Mouse (Mus musculus) liver, adult 2 months (tissue): ENCODE measurements at regions not wholly inside any gene's neighbourhood (a gene's known extent, or its start where the extent isn't known, plus 50 kb on each side); places are given as distances from the start of the nearest gene placed in this dataset.

Experiments used
- DNase-seq: peaks from one replicate; pipeline ENCODE4 v3.0.0-alpha.2; 2011; ENCODE audit warnings: low read depth, low spot score; ENCODE audit errors: extremely low read depth
- H3K27ac ChIP-seq: fragments of 200-500 bp; replicated peaks from 2 replicates; pipeline ENCODE4 v1.5.1; 2012; ENCODE audit warnings: low read depth, mild to moderate bottlenecking, control low read depth, inconsistent platforms, low read length; ENCODE audit not compliant: insufficient read depth
- H3K27me3 ChIP-seq: fragments of 200-500 bp; 2 replicates; pipeline ENCODE4 v1.6.1; 2012; ENCODE audit warnings: mild to moderate bottlenecking, moderate library complexity, low read length, inconsistent platforms; ENCODE audit not compliant: control insufficient read depth, insufficient read depth
- H3K36me3 ChIP-seq: fragments of 200-500 bp; 2 replicates; pipeline ENCODE4 v1.6.1; 2012; ENCODE audit warnings: low read length, inconsistent platforms; ENCODE audit not compliant: control insufficient read depth, insufficient read depth
- H3K4me1 ChIP-seq: fragments of 200-500 bp; 2 replicates; pipeline ENCODE4 v1.6.1; 2011; ENCODE audit warnings: low read length; ENCODE audit not compliant: control insufficient read depth, insufficient read depth
- H3K4me3 ChIP-seq: fragments of 200-500 bp; 2 replicates; pipeline ENCODE4 v1.5.1; 2011; ENCODE audit warnings: low read depth, mild to moderate bottlenecking, control low read depth, low read length, moderate library complexity; ENCODE audit not compliant: insufficient read depth
- H3K79me2 ChIP-seq: fragments of 200-500 bp; 2 replicates; pipeline ENCODE4 v1.6.1; 2012; ENCODE audit warnings: inconsistent platforms, mild to moderate bottlenecking, low read length, moderate library complexity; ENCODE audit not compliant: control insufficient read depth, insufficient read depth
- H3K9ac ChIP-seq: fragments of 200-500 bp; 2 replicates; pipeline ENCODE4 v1.6.1; 2012; ENCODE audit warnings: low read depth, mild to moderate bottlenecking, control low read depth, inconsistent platforms, low read length
- CTCF ChIP-seq: fragments of 200-500 bp; IDR thresholded peaks from 2 replicates; pipeline ENCODE4 v1.5.1; 2011; ENCODE audit warnings: low read depth, low read length, control low read depth
- POLR2A ChIP-seq: fragments of 200-500 bp; IDR thresholded peaks from 2 replicates; pipeline ENCODE4 v1.6.1; 2011; ENCODE audit warnings: low read length, control low read depth; ENCODE audit not compliant: insufficient read depth; ENCODE audit errors: extremely low read depth
- WGBS: fragments of 180-500 bp; shearing (Covaris S2); methylation state at CpG from one replicate; pipeline ENCODE4 v1.1.7; 2018; 5-methylcytosine and 5-hydroxymethylcytosine counted together

DNA sequence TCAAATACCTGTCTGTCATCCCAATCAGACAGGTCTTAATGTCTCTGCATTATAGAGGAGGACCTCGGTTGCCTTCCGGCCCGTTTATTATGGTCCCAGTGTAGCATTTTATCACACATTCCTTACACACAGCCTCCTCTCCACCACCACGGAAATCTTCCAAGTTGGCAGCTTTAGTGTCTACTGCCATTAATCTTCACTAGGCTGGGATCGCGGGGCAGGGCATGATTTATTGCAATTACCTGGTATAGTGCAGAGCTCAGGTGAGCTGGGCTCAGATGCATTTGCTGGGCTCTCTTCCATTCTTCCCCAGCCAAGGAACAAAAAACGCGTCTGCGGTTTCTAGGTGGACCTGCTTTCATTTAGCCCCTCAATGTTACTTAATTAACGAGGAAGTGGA is 344.7 kb upstream of the Fam92a start:
- H3K27ac ChIP-seq = no peak overlapping the region

DNA sequence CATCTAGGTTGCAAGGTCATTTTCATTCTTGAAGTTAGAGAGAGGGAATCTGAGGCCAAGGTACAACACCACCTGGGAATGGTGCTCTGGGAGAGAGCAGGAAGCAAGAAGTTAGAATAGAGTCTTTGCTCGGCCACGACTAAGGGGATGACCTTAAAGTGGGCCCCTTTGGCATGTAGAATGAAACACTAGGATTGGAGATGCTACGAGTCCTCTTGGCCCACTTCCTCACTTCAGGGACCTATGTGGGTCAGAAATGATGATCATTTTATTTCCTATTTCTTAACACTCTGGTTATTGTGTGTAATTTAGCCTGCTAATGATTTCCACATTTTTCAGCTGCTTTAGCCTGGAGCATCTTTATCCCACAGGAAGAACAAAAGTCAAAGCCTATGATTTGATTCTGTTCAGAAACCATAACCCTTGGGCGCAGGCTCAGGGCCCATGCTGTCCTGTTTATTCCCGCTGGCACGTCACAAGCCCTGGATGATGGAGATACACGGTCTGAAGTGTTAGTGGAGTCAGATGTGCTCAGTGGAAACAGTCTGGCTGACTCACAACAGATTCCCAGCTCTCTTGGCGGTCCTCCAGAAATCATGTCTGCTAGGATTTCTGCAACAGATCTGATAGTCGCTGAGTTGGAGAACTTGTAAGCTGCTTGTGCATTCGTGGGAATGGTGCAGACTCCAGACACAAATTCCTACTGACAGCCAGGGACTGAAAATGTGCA is 340.0 kb upstream of the Fam92a start:
- H3K36me3 ChIP-seq = no peaks in the 10 kb centered on the region
- no peak overlapping the region for H3K4me3 ChIP-seq
- DNase-seq = no peak
- 72% methylated on average over 10 of the region's 10 CpGs for WGBS
- no peak overlapping the region for H3K9ac ChIP-seq
- H3K79me2 ChIP-seq = no peaks in the 10 kb centered on the region
- no peaks in the 10 kb centered on the region for H3K27me3 ChIP-seq
- H3K4me1 ChIP-seq = no peaks in the 10 kb centered on the region
- no peak overlapping the region for H3K27ac ChIP-seq
- TF ChIP-seq POLR2A (no peak), CTCF (no peak)

More for the DNA sequence above, 344.7 kb upstream of the Fam92a start:
- no peaks in the 10 kb centered on the region for H3K79me2 ChIP-seq
- H3K4me1 ChIP-seq = no peaks in the 10 kb centered on the region
- no peaks in the 10 kb centered on the region for H3K27me3 ChIP-seq
- no peak for DNase-seq
- H3K4me3 ChIP-seq = no peak overlapping the region
- no peak overlapping the region for H3K9ac ChIP-seq
- WGBS = 86% methylated on average over 10 of the region's 10 CpGs
- TF ChIP-seq CTCF = no peak
- TF ChIP-seq POLR2A = no peak
- no peaks in the 10 kb centered on the region for H3K36me3 ChIP-seq

GRCm38 (mm10) chr4:12506851-12507551 is 335.2 kb upstream of the Fam92a start:
- 47% methylated on average over 8 of the region's 8 CpGs for WGBS
- no peaks in the 10 kb centered on the region for H3K79me2 ChIP-seq
- no peak for TF ChIP-seq POLR2A
- H3K4me1 ChIP-seq = no peaks in the 10 kb centered on the region
- no peak overlapping the region for H3K4me3 ChIP-seq
- H3K36me3 ChIP-seq = no peaks in the 10 kb centered on the region
- H3K27me3 ChIP-seq = no peaks in the 10 kb centered on the region
- no peak for DNase-seq
- no peak overlapping the region for H3K27ac ChIP-seq
- no peak overlapping the region for H3K9ac ChIP-seq

DNA sequence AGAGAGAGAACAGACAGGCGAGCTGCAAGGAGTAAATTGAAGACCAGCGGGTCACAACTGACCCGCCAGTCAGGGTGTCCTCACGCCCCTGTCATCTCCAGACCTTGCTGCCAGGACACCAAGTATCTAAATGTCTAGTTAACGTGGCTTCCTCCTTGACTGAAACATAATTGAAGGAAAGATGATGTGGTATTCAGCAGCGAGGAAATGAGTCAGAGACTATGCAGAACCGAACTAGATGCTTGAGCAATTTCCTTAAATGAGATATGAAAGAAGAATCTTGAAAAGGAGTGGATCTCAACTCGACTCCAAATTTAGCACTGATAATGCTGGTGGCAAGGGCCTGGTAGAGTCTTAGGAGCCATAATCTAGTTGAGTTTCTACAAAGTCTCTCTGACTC is 329.3 kb upstream of the Fam92a start:
- no peak overlapping the region for H3K27ac ChIP-seq
- H3K4me1 ChIP-seq = no peaks in the 10 kb centered on the region
- H3K36me3 ChIP-seq = no peaks in the 10 kb centered on the region
- no peak overlapping the region for H3K9ac ChIP-seq
- DNase-seq = peak; percentile 33
- 65% methylated on average over 8 of the region's 8 CpGs for WGBS
- H3K27me3 ChIP-seq = no peaks in the 10 kb centered on the region
- no peak overlapping the region for H3K4me3 ChIP-seq
- no peak for TF ChIP-seq CTCF
- no peak for TF ChIP-seq POLR2A
- no peaks in the 10 kb centered on the region for H3K79me2 ChIP-seq

DNA sequence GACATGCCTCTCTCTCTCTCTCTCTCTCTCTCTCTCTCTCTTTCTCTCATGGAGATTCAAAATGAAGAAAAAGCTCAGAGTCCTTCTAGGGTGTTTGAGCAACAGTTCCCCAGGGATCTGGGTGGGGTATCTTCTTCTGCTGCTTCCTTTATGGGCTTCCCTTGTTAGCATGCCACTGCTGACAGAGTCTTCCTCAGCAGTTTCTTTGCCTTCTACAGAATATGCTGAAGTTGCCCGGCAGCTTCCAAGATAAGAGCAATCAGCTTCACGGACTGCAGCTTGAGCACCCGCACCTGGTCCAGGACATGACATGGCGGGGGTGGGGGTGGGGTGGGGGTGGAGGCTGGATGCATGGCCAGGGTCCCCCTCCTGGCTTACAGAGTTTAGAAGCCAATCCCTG is 326.6 kb upstream of the Fam92a start:
- 50% methylated on average over 4 of the region's 4 CpGs for WGBS
- no peak overlapping the region for H3K9ac ChIP-seq
- H3K4me1 ChIP-seq = no peaks in the 10 kb centered on the region
- no peak overlapping the region for H3K27ac ChIP-seq
- H3K4me3 ChIP-seq = no peak overlapping the region
- no peak for TF ChIP-seq POLR2A
- TF ChIP-seq CTCF = no peak
- peak; percentile 7 for DNase-seq
- no peaks in the 10 kb centered on the region for H3K36me3 ChIP-seq
- no peaks in the 10 kb centered on the region for H3K27me3 ChIP-seq
- H3K79me2 ChIP-seq = no peaks in the 10 kb centered on the region

DNA sequence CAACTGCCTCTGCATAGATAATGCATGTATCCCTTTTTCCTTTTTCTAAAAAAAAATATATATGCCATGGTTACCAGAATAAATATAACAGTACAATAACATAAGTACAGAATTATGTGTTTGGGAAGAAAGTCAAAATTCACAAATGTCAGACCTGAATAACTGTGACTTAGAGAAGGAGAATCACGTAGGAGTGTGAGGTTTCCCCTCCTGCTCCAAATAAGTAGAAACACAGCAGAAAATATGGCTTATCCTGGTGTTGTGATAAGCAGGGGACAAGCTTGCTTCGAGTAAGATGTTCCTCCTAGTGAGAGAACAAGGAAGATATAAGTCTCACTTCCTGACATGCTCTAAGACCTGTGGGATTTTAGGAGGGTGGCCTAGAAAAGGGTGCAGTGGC is 320.7 kb upstream of the Fam92a start:
- WGBS = 74% methylated on average over 2 of the region's 2 CpGs
- H3K36me3 ChIP-seq = no peaks in the 10 kb centered on the region
- no peaks in the 10 kb centered on the region for H3K4me1 ChIP-seq
- H3K27me3 ChIP-seq = no peaks in the 10 kb centered on the region
- TF ChIP-seq CTCF (no peak), POLR2A (no peak)
- DNase-seq = no peak
- no peak overlapping the region for H3K4me3 ChIP-seq
- H3K9ac ChIP-seq = no peak overlapping the region
- H3K79me2 ChIP-seq = no peaks in the 10 kb centered on the region
- H3K27ac ChIP-seq = no peak overlapping the region
